ENCODE assay signal across 8 mouse cellular contexts in the genomic region with DNA sequence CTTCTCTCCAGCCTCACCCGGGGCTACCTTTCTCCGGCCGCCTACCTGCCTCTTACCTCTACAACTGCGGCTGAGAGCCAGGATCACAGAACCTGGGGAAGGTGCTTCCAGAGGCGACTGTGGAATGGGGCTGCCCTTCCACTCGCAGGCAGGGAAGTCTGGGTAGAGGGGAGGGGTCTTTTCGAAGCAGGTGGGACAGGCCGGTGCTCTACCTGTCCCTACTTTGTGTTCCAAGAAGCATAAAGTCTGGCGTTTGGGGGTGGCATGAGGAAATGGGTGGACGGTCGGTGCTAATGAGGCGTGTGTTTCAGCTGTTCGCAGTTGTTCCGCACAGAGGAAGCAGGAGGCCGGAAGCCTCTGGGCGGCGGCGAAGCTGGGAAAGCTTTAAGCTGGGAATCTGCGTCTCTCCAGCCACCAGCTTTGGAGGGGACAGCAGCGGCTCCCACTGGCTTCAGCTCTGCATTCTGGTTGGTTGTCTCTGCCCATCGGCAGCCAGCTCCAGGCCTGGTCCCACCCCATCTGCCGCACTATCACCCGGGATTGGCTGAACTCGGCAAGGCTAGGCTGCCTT.
DNase-seq lines count a peak whose midpoint lies in the region; ATAC-seq and TF ChIP-seq lines count a peak whose summit lies in the region.

No protein-coding gene starts in this region.

- 4% methylated on average over 24 of the region's 24 CpGs for WGBS in embryonic facial prominence, embryonic 13.5 days
- 8% methylated on average over 24 of the region's 24 CpGs for WGBS in heart, adult 2 months

- no peaks in the 10 kb centered on the region for H3K36me3 ChIP-seq in erythroblast, embryonic 14.5 days (ENCODE audit: control insufficient read depth)
- no peaks in the 10 kb centered on the region for H3K36me3 ChIP-seq in embryonic facial prominence, embryonic 13.5 days
- H3K36me3 ChIP-seq in heart, adult 2 months (ENCODE audit: control insufficient read depth, insufficient read depth, low read length): no peaks in the 10 kb centered on the region

- DNase-seq in heart, adult 2 months: peak; percentile 82 to 86
- peak; percentile 79 for DNase-seq in kidney, adult 18-20 months
- peak; percentile 87 to 96 for DNase-seq in left cerebral cortex, postnatal 25 days (ENCODE audit: low spot score in 2 of 2)
- peak; percentile 88 for DNase-seq in mesoderm, embryonic 11.5 days (ENCODE audit: low read depth, low spot score)
- DNase-seq in right cerebral cortex, postnatal 4 days: peak; percentile 77

- ATAC-seq in erythroblast, adult 5-6 weeks (replicated peaks; ENCODE audit: low FRiP score, poor library complexity, severe bottlenecking): no peak
- ATAC-seq in embryonic facial prominence, embryonic 13.5 days (ENCODE audit: insufficient number of reproducible peaks, insufficient read depth, low FRiP score, low TSS enrichment, low read depth): peak; percentile 90

- peak overlapping the region; percentile 24 for H3K4me3 ChIP-seq in erythroblast, embryonic 14.5 days (replicated peaks)
- H3K4me3 ChIP-seq in embryonic facial prominence, embryonic 13.5 days: peak overlapping the region; percentile 50
- peak overlapping the region; percentile 50 for H3K4me3 ChIP-seq in heart, adult 2 months

- intact Hi-C loops in heart, adult 2 months (cut with DNase I): loop anchor here (5.0 kb wide), 1 partner anchor 68 kb away; the partner anchor contains the start of gene Chst1
- intact Hi-C loops in left cerebral cortex, postnatal 25 days (cut with DNase I): loop anchor here (2.0 to 5.0 kb wide), 3 partner anchors 42 to 163 kb away; no protein-coding TSS in a partner anchor

- H3K9me3 ChIP-seq in erythroblast, embryonic 14.5 days (ENCODE audit: control insufficient read depth, low read length): no peaks in the 10 kb centered on the region
- no peaks in the 10 kb centered on the region for H3K9me3 ChIP-seq in embryonic facial prominence, embryonic 13.5 days

- no peaks in the 10 kb centered on the region; the same call in 1 of the 2 replicates for H3K4me1 ChIP-seq in erythroblast, embryonic 14.5 days (ENCODE audit: control insufficient read depth)
- peaks cover 7% of the 10 kb centered on the region; the same call in 1 of the 2 replicates for H3K4me1 ChIP-seq in embryonic facial prominence, embryonic 13.5 days
- H3K4me1 ChIP-seq in heart, adult 2 months (ENCODE audit: control insufficient read depth, insufficient read depth, low read length): peaks cover 1% of the 10 kb centered on the region

- H3K79me2 ChIP-seq in heart, adult 2 months (replicated peaks; ENCODE audit: control insufficient read depth, insufficient read depth, low read length): no peaks in the 10 kb centered on the region

- peak overlapping the region; percentile 71 for H3K9ac ChIP-seq in embryonic facial prominence, embryonic 13.5 days
- H3K9ac ChIP-seq in heart, adult 2 months (ENCODE audit: low read depth, low read length): peak overlapping the region; percentile 58

- TF ChIP-seq CTCF in heart, adult 2 months (IDR thresholded peaks at IDR 0.05): peak; percentile 36

- H3K27me3 ChIP-seq in erythroblast, embryonic 14.5 days (ENCODE audit: control insufficient read depth): peaks cover 13% of the 10 kb centered on the region
- no peaks in the 10 kb centered on the region for H3K27me3 ChIP-seq in embryonic facial prominence, embryonic 13.5 days
- H3K27me3 ChIP-seq in heart, adult 2 months (ENCODE audit: control insufficient read depth, insufficient read depth, low read length): no peaks in the 10 kb centered on the region

- peak; percentile 59; the same call in 1 of the 2 replicates for TF ChIP-seq POLR2A in heart, adult 2 months (IDR thresholded peaks at IDR 0.05; ENCODE audit: insufficient read depth, low read depth, low read length)

- TF ChIP-seq EP300 in heart, adult 2 months (IDR thresholded peaks at IDR 0.05; ENCODE audit: insufficient read depth, low read depth, low read length): 0 out of 2 replicates have a peak, but pooled peaks have one; percentile 44

- H3K4me2 ChIP-seq in embryonic facial prominence, embryonic 13.5 days: peak overlapping the region; percentile 82

- H3K27ac ChIP-seq in embryonic facial prominence, embryonic 13.5 days: no peak overlapping the region
- H3K27ac ChIP-seq in heart, adult 2 months: peak overlapping the region; percentile 71
